Mouse (Mus musculus) MEL-GATA-1-ER (cell line): ENCODE results near the gene Oprl1.

Experiments
- DNase-seq: peaks from one replicate; pipeline ENCODE4 v3.0.0-alpha.2; 2012; ENCODE audit warnings: low read depth; ENCODE audit errors: extremely low read depth

Gene Oprl1

GRCm38 (mm10) chr2:181692304-181692703 is 22.5 kb upstream of the Oprl1 start:
- DNase-seq = no peak

- peak; percentile 78 for DNase-seq
Measured at GRCm38 (mm10) chr2:181693339-181694280, 21.2 kb upstream of the Oprl1 start, which contains the start of gene Rgs19. TSS of gene Rgs19 (minus strand) at chr2:181693977.

GRCm38 (mm10) chr2:181694581-181694980 is 20.2 kb upstream of the Oprl1 start:
- DNase-seq = no peak

- DNase-seq = no peak
Measured at GRCm38 (mm10) chr2:181695776-181696175, 19.0 kb upstream of the Oprl1 start.

GRCm38 (mm10) chr2:181696801-181697420 is 17.9 kb upstream of the Oprl1 start:
- DNase-seq = no peak

GRCm38 (mm10) chr2:181698241-181698640 is 16.6 kb upstream of the Oprl1 start, which contains the start of gene Lkaaear1:
TSS of gene Lkaaear1 (minus strand) at chr2:181698442.
- DNase-seq = no peak

- DNase-seq = peak; percentile 41
Measured at GRCm38 (mm10) chr2:181706668-181707067, 8.1 kb upstream of the Oprl1 start.

- no peak for DNase-seq
Measured at GRCm38 (mm10) chr2:181713749-181714148, 1.1 kb upstream of the Oprl1 start.

- no peak for DNase-seq
Measured at GRCm38 (mm10) chr2:181715382-181715781, 566 bp downstream of the Oprl1 start.

GRCm38 (mm10) chr2:181716991-181717390 is 2.2 kb downstream of the Oprl1 start:
- DNase-seq = no peak

- DNase-seq = no peak
Measured at GRCm38 (mm10) chr2:181720061-181720460, 5.2 kb downstream of the Oprl1 start.

- DNase-seq = no peak
Measured at GRCm38 (mm10) chr2:181721200-181721599, 6.4 kb downstream of the Oprl1 start.

GRCm38 (mm10) chr2:181722213-181722612 is 7.4 kb downstream of the Oprl1 start:
- DNase-seq = no peak

GRCm38 (mm10) chr2:181727659-181728262 is 12.9 kb downstream of the Oprl1 start:
- no peak for DNase-seq

GRCm38 (mm10) chr2:181730051-181730450 is 15.2 kb downstream of the Oprl1 start:
- no peak for DNase-seq

- no peak for DNase-seq
Measured at GRCm38 (mm10) chr2:181752626-181753025, 37.8 kb downstream of the Oprl1 start.

- DNase-seq = no peak
Measured at GRCm38 (mm10) chr2:181758147-181758725, 43.4 kb downstream of the Oprl1 start.

- DNase-seq = no peak
Measured at GRCm38 (mm10) chr2:181759041-181759440, 44.2 kb downstream of the Oprl1 start.

GRCm38 (mm10) chr2:181763006-181763830 is 48.4 kb downstream of the Oprl1 start, which contains the start of gene Myt1:
TSS of gene Myt1 (plus strand) at chr2:181763332.
- DNase-seq = no peak

GRCm38 (mm10) chr2:181763886-181764527 is 49.2 kb downstream of the Oprl1 start:
- no peak for DNase-seq
